ENCODE assay signal across 38 mouse cellular contexts in genomic region chr11:109830368-109830767, GRCm38 (mm10). TPM values are rescaled to one million over a fixed set of nuclear protein-coding genes. Genes with fewer than 3 reads are reported as not detected.
"Had no signal": no experiment of that assay in that cellular context is flagged by ENCODE, and none has a peak within 500 bp of the region (broad histone marks: within the 10 kb centered on the region; RNA-seq: fewer than 3 reads in every experiment).

No protein-coding gene starts in this region.

- H3K4me2 ChIP-seq: embryonic facial prominence, embryonic 12.5 days; embryonic facial prominence, embryonic 13.5 days; embryonic facial prominence, embryonic 15.5 days; forebrain, embryonic 12.5 days; forebrain, embryonic 13.5 days; forebrain, embryonic 15.5 days had no signal

- H3K27ac ChIP-seq: embryonic facial prominence, embryonic 10.5 days; embryonic facial prominence, embryonic 12.5 days; embryonic facial prominence, embryonic 13.5 days; embryonic facial prominence, embryonic 15.5 days; forebrain, embryonic 10.5 days; forebrain, embryonic 12.5 days; forebrain, embryonic 13.5 days; forebrain, embryonic 15.5 days; gastrocnemius, adult 2 months; heart, adult 2 months had no signal

- DNase-seq: cerebellum, adult 2 months; cerebellum, adult 8-10 months; cerebellum, adult 9-10 months; cerebellum, adult 9-11 months; cerebellum, postnatal 10 days; cerebellum, postnatal 14 days; cerebellum, postnatal 25 days; cerebellum, postnatal 36 days; embryo, embryonic 11 days; forebrain, postnatal 0 days; gastrocnemius, adult 2 months; gastrocnemius, postnatal 10 days; gastrocnemius, postnatal 14 days; gastrocnemius, postnatal 25 days; gastrocnemius, postnatal 36 days; heart, adult 2 months had no signal

- ATAC-seq: forebrain, embryonic 13.5 days; forebrain, embryonic 14.5 days; forebrain, embryonic 15.5 days; forebrain, embryonic 16.5 days; forebrain, postnatal 0 days had no signal

- H3K4me1 ChIP-seq: embryonic facial prominence, embryonic 12.5 days; embryonic facial prominence, embryonic 13.5 days; embryonic facial prominence, embryonic 15.5 days; forebrain, embryonic 10.5 days; forebrain, embryonic 12.5 days; forebrain, embryonic 15.5 days had no signal

- H3K9ac ChIP-seq: embryonic facial prominence, embryonic 12.5 days; embryonic facial prominence, embryonic 13.5 days; embryonic facial prominence, embryonic 15.5 days; forebrain, embryonic 12.5 days; forebrain, embryonic 13.5 days; forebrain, embryonic 15.5 days; forebrain, postnatal 0 days had no signal

- H3K36me3 ChIP-seq: embryonic facial prominence, embryonic 10.5 days; embryonic facial prominence, embryonic 12.5 days; embryonic facial prominence, embryonic 13.5 days; embryonic facial prominence, embryonic 15.5 days; forebrain, embryonic 10.5 days; forebrain, embryonic 12.5 days; forebrain, embryonic 15.5 days had no signal

- H3K4me3 ChIP-seq: embryonic facial prominence, embryonic 10.5 days; embryonic facial prominence, embryonic 12.5 days; embryonic facial prominence, embryonic 13.5 days; embryonic facial prominence, embryonic 15.5 days; erythroblast, embryonic 14.5 days; forebrain, embryonic 10.5 days; forebrain, embryonic 12.5 days; forebrain, embryonic 13.5 days; forebrain, embryonic 15.5 days; gastrocnemius, adult 2 months; heart, adult 2 months had no signal

- H3K9me3 ChIP-seq: embryonic facial prominence, embryonic 10.5 days; embryonic facial prominence, embryonic 12.5 days; embryonic facial prominence, embryonic 13.5 days; embryonic facial prominence, embryonic 15.5 days; forebrain, embryonic 10.5 days; forebrain, embryonic 12.5 days; forebrain, embryonic 13.5 days; forebrain, embryonic 15.5 days had no signal

- H3K27me3 ChIP-seq: embryonic facial prominence, embryonic 12.5 days; embryonic facial prominence, embryonic 13.5 days; embryonic facial prominence, embryonic 15.5 days; forebrain, embryonic 12.5 days; forebrain, embryonic 13.5 days; forebrain, embryonic 15.5 days had no signal

RNA-seq across cellular contexts. Expression of gene 1700012B07Rik, which starts 2.5 kb away (rescaled TPM):
- total RNA-seq: common myeloid progenitor, adult 5-6 weeks; forebrain, postnatal 0 days; gastrocnemius, adult 18-20 months; gastrocnemius, adult 2 months; gastrocnemius, adult 8-10 months; gastrocnemius, postnatal 10 days; gastrocnemius, postnatal 14 days; gastrocnemius, postnatal 25 days; gastrocnemius, postnatal 36 days; gastrocnemius, postnatal 4 days; granulocyte monocyte progenitor cell, adult 5-6 weeks; heart, adult 2 months; heart, adult 8-10 months had no signal
- polyA plus RNA-seq: cerebellum, adult 2 months; cortical plate, adult 2 months; embryonic facial prominence, embryonic 10.5 days; embryonic facial prominence, embryonic 11.5 days; embryonic facial prominence, embryonic 12.5 days; embryonic facial prominence, embryonic 13.5 days; embryonic facial prominence, embryonic 14.5 days; embryonic facial prominence, embryonic 15.5 days; erythroblast, embryonic 14.5 days; forebrain, embryonic 10.5 days; forebrain, embryonic 11.5 days; forebrain, embryonic 12.5 days; forebrain, embryonic 13.5 days; forebrain, embryonic 14.5 days; forebrain, embryonic 15.5 days; forebrain, embryonic 16.5 days; forebrain, postnatal 0 days; frontal cortex, adult 2 months; heart, adult 2 months had no signal
